22 mouse cellular contexts compared by ENCODE assay signal in genomic region chr13:48338561-48338960, GRCm38 (mm10).
"Had no signal": no experiment of that assay in that cellular context is flagged by ENCODE, and none has a peak within 500 bp of the region (broad histone marks: within the 10 kb centered on the region; RNA-seq: fewer than 3 reads in every experiment).

No protein-coding gene starts in this region.

- ATAC-seq: intestine, embryonic 15.5 days; midbrain, embryonic 15.5 days had no signal

- H3K27ac ChIP-seq: intestine, embryonic 15.5 days; kidney, embryonic 15.5 days; layer of hippocampus, adult 2 months; left cerebral cortex, adult 2 months; liver, embryonic 13.5 days; macrophage; midbrain, embryonic 12.5 days; midbrain, embryonic 15.5 days; neural tube, embryonic 12.5 days; neural tube, embryonic 15.5 days had no signal

- H3K36me3 ChIP-seq: intestine, embryonic 15.5 days; kidney, embryonic 15.5 days; liver, embryonic 13.5 days; midbrain, embryonic 12.5 days; midbrain, embryonic 15.5 days; neural tube, embryonic 12.5 days; neural tube, embryonic 15.5 days had no signal

- H3K4me3 ChIP-seq: intestine, embryonic 15.5 days; kidney, embryonic 15.5 days; layer of hippocampus, adult 2 months; left cerebral cortex, adult 2 months; liver, embryonic 13.5 days; midbrain, embryonic 12.5 days; midbrain, embryonic 15.5 days; neural tube, embryonic 12.5 days; neural tube, embryonic 15.5 days had no signal

- H3K9me3 ChIP-seq: intestine, embryonic 15.5 days; kidney, embryonic 15.5 days; liver, embryonic 13.5 days; midbrain, embryonic 12.5 days; midbrain, embryonic 15.5 days; neural tube, embryonic 12.5 days; neural tube, embryonic 15.5 days had no signal

- DNase-seq: kidney, adult 11 months; kidney, adult 8-10 months; kidney, postnatal 14 days; layer of hippocampus, postnatal 36 days; liver, embryonic 13.5 days; lung, adult 2 months; lung, postnatal 14 days; retina, postnatal 1 day; right cerebral cortex, postnatal 25 days; spleen, adult 18-20 months; thymus, adult 2 months; thymus, postnatal 14 days; thymus, postnatal 4 days had no signal

- H3K4me1 ChIP-seq: intestine, embryonic 15.5 days; kidney, embryonic 15.5 days; liver, embryonic 13.5 days; midbrain, embryonic 12.5 days; midbrain, embryonic 15.5 days; neural tube, embryonic 12.5 days; neural tube, embryonic 15.5 days had no signal

- H3K9ac ChIP-seq: intestine, embryonic 15.5 days; kidney, embryonic 15.5 days; liver, embryonic 13.5 days; midbrain, embryonic 12.5 days; midbrain, embryonic 15.5 days; neural tube, embryonic 12.5 days; neural tube, embryonic 15.5 days had no signal

- H3K4me2 ChIP-seq: intestine, embryonic 15.5 days; kidney, embryonic 15.5 days; liver, embryonic 13.5 days; midbrain, embryonic 12.5 days; midbrain, embryonic 15.5 days; neural tube, embryonic 12.5 days; neural tube, embryonic 15.5 days had no signal

- H3K27me3 ChIP-seq: intestine, embryonic 15.5 days; kidney, embryonic 15.5 days; liver, embryonic 13.5 days; midbrain, embryonic 12.5 days; midbrain, embryonic 15.5 days; neural tube, embryonic 12.5 days; neural tube, embryonic 15.5 days had no signal
